Mouse (Mus musculus) forebrain, embryonic 13.5 days (tissue): ENCODE results near the gene Zfp282. TPM values are rescaled to one million over a fixed set of nuclear protein-coding genes. Genes with fewer than 3 reads are reported as not detected.

Source experiments
- ATAC-seq: fragments of 200-750 bp; cut with Nextera tagmentation; 2 replicates; pipeline ENCODE4 v1.8.0; 2017
- H3K27ac ChIP-seq: fragments of 300-500 bp; sonication (generic); 2 replicates; pipeline ENCODE4 v1.5.1; 2015; ENCODE audit warnings: inconsistent platforms, mild to moderate bottlenecking, moderate library complexity
- H3K27me3 ChIP-seq: fragments of 300-500 bp; sonication (generic); 2 replicates; pipeline ENCODE4 v1.6.1; 2015; ENCODE audit warnings: mild to moderate bottlenecking, inconsistent platforms
- H3K36me3 ChIP-seq: fragments of 300-500 bp; sonication (generic); 2 replicates; pipeline ENCODE4 v1.6.1; 2015; ENCODE audit warnings: mild to moderate bottlenecking, inconsistent platforms; ENCODE audit not compliant: poor library complexity, severe bottlenecking
- H3K4me1 ChIP-seq: fragments of 300-500 bp; sonication (generic); 2 replicates; pipeline ENCODE4 v1.6.1; 2015; ENCODE audit warnings: inconsistent platforms
- H3K4me2 ChIP-seq: fragments of 300-500 bp; sonication (generic); 2 replicates; pipeline ENCODE4 v1.6.1; 2015; ENCODE audit warnings: inconsistent platforms, mild to moderate bottlenecking, moderate library complexity
- H3K4me3 ChIP-seq: fragments of 300-500 bp; sonication (generic); 2 replicates; pipeline ENCODE4 v1.5.1; 2015; ENCODE audit warnings: mild to moderate bottlenecking, inconsistent platforms
- H3K9ac ChIP-seq: fragments of 300-500 bp; sonication (generic); 2 replicates; pipeline ENCODE4 v1.6.1; 2015; ENCODE audit warnings: mild to moderate bottlenecking, inconsistent platforms
- H3K9me3 ChIP-seq: fragments of 300-500 bp; sonication (generic); replicated peaks from 2 replicates; pipeline ENCODE4 v1.6.1; 2016; ENCODE audit warnings: inconsistent platforms
- WGBS: fragments of 180-500 bp; shearing (Covaris S2); methylation state at CpG from one replicate; pipeline ENCODE4 v1.1.7; 2015; 5-methylcytosine and 5-hydroxymethylcytosine counted together
- polyA plus RNA-seq: library from polyadenylated mRNA; unstranded; fragments of >200 nt; fragmentation: Nextera tagmentation; extraction: Ambion mirVana; gene quantifications from 2 replicates; pipeline ENCODE4 v1.2.1, GENCODE M21; 2015

Zfp282 gene
- 18.7 and 19.1 TPM in 2 replicates for polyA plus RNA-seq

DNA sequence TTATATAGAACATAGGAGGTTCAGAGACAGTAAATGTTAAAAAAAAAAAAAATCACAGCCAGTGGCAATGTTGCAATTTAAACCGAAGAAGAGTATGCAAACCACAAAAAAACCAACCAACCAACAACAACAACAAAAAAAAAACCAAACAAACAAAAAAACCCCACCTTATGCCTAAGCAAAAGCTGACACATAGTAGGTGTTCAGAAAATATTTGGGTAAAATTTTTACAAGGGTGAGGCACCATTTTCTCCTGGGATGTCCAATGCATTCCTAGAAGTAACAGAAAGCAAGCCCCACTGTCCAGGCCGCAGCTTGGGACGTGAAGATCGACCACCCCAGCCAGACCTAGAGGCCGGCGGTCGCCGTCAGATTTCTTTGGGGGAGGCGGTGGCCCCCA lies at the start of gene Zfp282:
Zfp282 (plus strand) TSS at position 147 of the 400 bp plus-strand sequence.
- no peaks in the 10 kb centered on the region for H3K9me3 ChIP-seq
- H3K4me2 ChIP-seq: peak within 1 kb of the TSS; percentile 90
- H3K9ac ChIP-seq: peak within 1 kb of the TSS; percentile 98
- peaks cover 20% of the 10 kb centered on the region for H3K4me1 ChIP-seq
- no peaks in the 10 kb centered on the region for H3K27me3 ChIP-seq
- H3K4me3 ChIP-seq: peak within 1 kb of the TSS; percentile 95
- 6% methylated on average over 9 of the region's 9 CpGs for WGBS
- peaks cover 23% of the 10 kb centered on the region for H3K36me3 ChIP-seq
- peak within 1 kb of the TSS; percentile 97 for H3K27ac ChIP-seq
- ATAC-seq: no peak

DNA sequence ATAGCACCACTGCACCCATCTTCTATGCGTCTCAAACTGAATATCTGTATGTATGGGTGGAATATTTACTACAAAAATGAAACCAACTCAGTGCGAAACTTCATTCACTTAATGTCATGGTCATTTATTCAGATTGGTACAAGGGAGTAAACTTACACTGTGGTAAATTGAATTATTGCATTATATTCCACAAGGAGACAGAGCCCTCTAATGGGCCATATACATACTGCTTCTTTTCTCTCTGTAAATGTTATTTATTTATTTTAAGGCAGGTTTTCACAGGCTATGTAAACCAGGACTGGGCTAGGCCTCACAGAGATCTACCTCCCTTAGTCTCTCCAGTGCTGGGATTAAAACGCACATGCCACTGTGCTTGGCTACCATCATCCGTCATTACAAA lies 49.5 kb upstream of the Zfp282 start:
- no peak for ATAC-seq
- Histone ChIP-seq H3K27ac (no peak overlapping the region), H3K9ac (no peak overlapping the region), H3K9me3 (no peaks in the 10 kb centered on the region), H3K4me3 (no peak overlapping the region), H3K4me1 (peaks cover 15% of the 10 kb centered on the region), H3K36me3 (peaks cover 39% of the 10 kb centered on the region), H3K4me2 (no peak overlapping the region), H3K27me3 (no peaks in the 10 kb centered on the region)
- WGBS: 93% methylated on average over 4 of the region's 4 CpGs

DNA sequence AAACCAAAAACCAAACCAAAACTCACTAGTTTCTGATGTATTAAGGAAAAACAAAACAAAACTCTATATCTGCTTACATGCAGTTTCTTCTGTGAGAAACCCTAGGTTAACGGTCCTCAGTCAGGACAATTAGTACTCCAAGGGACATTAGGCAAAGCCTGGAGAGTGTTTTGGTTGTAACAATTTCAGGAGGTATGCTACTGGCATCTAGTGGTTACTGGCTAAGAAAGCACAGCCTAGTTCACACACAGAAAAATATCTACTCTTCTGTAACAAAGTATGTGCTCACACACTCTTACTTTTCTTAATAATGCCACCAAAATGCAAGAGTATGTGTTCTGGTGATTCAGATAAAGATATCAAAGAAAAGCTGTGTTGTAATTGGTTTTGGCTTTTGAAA lies 48.1 kb upstream of the Zfp282 start:
- WGBS: 11% methylated on average over 1 of the region's 1 CpGs
- H3K4me3 ChIP-seq: peak overlapping the region; percentile 68
- no peak overlapping the region for H3K27ac ChIP-seq
- H3K36me3 ChIP-seq: peaks cover 25% of the 10 kb centered on the region
- H3K27me3 ChIP-seq: no peaks in the 10 kb centered on the region
- peak overlapping the region; percentile 53 for H3K4me2 ChIP-seq
- peaks cover 15% of the 10 kb centered on the region for H3K4me1 ChIP-seq
- no peak overlapping the region for H3K9ac ChIP-seq
- H3K9me3 ChIP-seq: no peaks in the 10 kb centered on the region
- no peak for ATAC-seq

DNA sequence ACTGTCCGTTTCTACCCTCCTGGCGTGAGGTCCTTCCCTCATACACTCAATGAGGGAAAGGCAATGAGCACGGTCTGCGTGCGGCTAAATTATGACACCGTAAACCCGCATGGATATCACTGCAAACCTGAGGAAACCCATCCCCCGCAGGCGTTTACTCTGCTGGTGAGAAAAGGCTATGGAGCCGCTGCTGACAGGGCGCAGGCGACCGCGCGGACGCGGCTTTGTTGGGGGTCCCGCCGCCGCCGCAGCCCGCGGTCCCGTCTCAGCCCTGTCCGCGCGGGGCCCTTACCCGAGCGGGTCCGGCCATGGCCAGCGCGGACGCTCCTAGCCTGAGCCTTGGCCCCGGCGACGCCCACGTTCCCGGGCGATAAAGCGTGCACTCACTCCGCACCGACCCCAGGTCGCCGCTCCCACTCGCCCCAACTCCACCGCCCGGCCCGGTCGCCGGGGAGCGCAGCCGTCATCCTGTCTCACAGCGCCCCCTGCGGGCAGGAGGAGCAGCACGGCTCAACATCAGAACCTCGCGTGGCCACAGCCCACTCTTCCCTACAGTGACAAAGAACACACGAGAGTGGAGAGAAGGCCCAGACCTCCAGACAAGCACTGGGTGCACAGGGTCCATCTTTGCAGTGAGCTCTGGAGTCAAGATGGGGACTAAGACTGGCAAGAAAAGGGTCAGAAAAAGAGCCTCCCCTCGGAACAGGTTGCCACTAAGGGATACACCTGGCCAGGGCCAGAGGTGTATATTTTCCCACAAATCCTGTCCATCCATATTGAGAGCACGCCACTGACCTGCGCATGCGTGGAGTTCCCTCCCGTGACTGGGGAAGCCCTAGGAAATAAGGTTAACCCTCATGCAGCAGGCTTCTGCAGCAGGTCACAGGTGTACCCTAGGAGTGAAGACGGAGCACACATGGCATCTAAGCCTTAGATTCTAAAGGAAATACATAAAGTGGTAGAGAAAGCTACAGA lies 46.6 kb upstream of the Zfp282 start, which contains the start of gene Zfp786:
Zfp786 (minus strand) TSS at position 764 of the 975 bp plus-strand sequence.
- WGBS: 2% methylated on average over 59 of the region's 64 CpGs
- no peaks in the 10 kb centered on the region for H3K27me3 ChIP-seq
- H3K36me3 ChIP-seq: peaks cover 11% of the 10 kb centered on the region
- peaks cover 15% of the 10 kb centered on the region for H3K4me1 ChIP-seq
- H3K27ac ChIP-seq: peak within 1 kb of the TSS; percentile 88
- H3K4me3 ChIP-seq: peak within 1 kb of the TSS; percentile 68
- peak within 1 kb of the TSS; percentile 53 for H3K4me2 ChIP-seq
- H3K9me3 ChIP-seq: no peaks in the 10 kb centered on the region
- peak; percentile 93 for ATAC-seq
- peak within 1 kb of the TSS; percentile 83 for H3K9ac ChIP-seq

DNA sequence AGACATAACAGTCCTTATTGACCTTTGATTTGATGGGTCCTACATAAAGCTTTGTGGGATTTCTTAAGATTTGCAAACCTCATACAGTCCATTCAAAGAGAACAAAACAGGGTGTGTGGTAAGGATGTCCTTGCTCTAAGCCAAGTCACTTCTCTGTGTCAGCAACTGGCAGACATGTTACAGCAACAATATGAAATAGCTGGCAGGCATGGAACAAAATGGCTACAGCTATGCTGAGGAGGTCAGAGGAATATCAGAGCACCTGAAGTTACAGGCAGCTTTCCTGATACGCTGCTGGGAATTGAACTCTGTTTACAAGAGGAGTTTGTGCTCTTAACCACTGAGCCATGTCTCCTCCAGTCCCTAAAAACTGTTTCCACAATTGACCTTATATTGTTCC lies 44.8 kb upstream of the Zfp282 start:
- no peaks in the 10 kb centered on the region for H3K36me3 ChIP-seq
- peaks cover 22% of the 10 kb centered on the region for H3K4me1 ChIP-seq
- no peak overlapping the region for H3K4me2 ChIP-seq
- no peak for ATAC-seq
- H3K27ac ChIP-seq: no peak overlapping the region
- no peak overlapping the region for H3K4me3 ChIP-seq
- H3K27me3 ChIP-seq: no peaks in the 10 kb centered on the region
- WGBS: 76% methylated on average over 1 of the region's 1 CpGs
- H3K9ac ChIP-seq: no peak overlapping the region
- no peaks in the 10 kb centered on the region for H3K9me3 ChIP-seq

DNA sequence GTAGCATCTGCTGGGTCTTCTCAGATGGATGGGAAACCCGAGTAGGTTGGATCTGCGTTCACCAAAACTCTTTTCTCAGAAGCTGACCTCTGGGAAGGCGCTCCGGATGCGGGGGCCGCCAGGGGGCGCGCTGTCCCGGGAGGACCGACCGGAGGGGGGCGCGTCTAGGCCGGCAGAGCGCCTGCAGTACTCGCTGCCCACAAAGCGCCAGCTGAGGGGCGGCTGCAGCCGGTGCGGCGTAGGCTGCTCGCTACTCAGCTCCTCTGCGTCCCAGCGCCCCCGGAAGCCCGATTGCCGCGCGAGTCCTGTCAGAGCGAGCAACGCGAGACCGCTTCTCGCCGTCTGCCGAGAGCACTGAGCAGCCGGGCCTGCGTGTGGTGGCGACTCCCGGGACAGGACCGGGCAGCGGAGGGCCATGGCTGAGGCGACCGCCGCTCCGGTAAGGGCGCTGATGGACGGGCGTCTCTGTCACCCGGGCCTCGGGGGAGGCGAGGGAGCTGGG lies 41.5 kb upstream of the Zfp282 start, which contains the start of gene Zfp398:
Zfp398 (plus strand) TSS at position 180 of the 502 bp plus-strand sequence.
- Histone ChIP-seq H3K9ac (peak within 1 kb of the TSS; percentile 96), H3K27me3 (no peaks in the 10 kb centered on the region), H3K4me2 (peak within 1 kb of the TSS; percentile 78), H3K9me3 (no peaks in the 10 kb centered on the region), H3K36me3 (0 out of 2 replicates have a peak, but pooled peaks cover 7% of the 10 kb centered on the region), H3K4me1 (peaks cover 19% of the 10 kb centered on the region), H3K4me3 (peak within 1 kb of the TSS; percentile 94), H3K27ac (peak within 1 kb of the TSS; percentile 97)
- WGBS: under 1% methylated on average over 45 of the region's 52 CpGs
- peak; percentile 96 for ATAC-seq

DNA sequence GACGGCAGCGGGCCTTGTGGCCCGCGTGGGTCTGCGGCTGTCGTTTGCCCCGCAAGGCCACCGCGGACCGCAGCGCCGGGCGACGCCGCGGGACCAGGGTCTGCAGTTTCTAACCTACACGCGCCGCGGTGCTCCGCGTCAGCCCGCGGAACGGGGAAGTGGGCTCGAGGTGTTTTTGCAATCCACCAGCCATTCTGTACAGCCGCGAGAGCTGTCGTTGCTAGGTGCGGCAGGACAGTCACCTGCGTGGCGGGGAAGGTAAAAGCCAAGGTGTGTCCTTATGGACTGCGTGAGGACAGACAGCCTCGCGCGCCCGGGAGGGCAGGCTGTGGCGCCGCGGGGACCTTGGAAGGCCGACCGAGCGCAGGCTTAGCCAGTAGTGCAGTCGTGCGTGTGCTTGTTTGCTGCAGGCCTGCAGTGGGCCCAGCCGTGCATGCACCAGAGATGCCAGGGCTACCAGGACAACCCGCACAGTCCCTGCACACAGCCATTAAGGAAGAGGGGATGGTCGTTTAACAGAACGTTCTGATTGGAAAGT lies 41.0 kb upstream of the Zfp282 start:
- no peaks in the 10 kb centered on the region for H3K27me3 ChIP-seq
- no peaks in the 10 kb centered on the region for H3K9me3 ChIP-seq
- H3K27ac ChIP-seq: peak overlapping the region; percentile 97
- H3K4me3 ChIP-seq: peak overlapping the region; percentile 94
- under 1% methylated on average over 42 of the region's 49 CpGs for WGBS
- H3K4me1 ChIP-seq: peaks cover 15% of the 10 kb centered on the region; the same call in 1 of the 2 replicates
- H3K9ac ChIP-seq: peak overlapping the region; percentile 96
- peak; percentile 83 for ATAC-seq
- 0 out of 2 replicates have a peak, but pooled peaks cover 7% of the 10 kb centered on the region for H3K36me3 ChIP-seq
- H3K4me2 ChIP-seq: peak overlapping the region; percentile 78

DNA sequence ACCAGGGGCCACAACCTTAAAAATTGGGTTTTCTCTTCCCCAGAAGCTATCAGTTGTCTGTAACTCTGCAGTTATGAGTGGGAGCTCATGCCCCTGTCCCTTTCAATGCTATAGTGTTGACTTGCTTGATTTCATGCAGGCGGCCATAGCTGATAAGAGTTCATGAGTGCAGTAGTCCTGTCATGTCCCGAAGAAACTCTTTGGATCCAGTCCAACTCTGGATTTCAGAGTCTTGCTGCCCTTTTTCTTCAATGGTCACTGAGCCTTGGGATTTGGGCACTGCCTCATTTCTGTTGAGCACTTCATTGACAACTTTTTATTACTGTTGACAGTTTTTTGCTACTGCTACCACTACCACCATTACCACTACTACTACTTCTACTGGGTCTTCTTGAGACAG lies 39.4 kb upstream of the Zfp282 start:
- Histone ChIP-seq H3K27me3 (no peaks in the 10 kb centered on the region), H3K36me3 (peaks cover 11% of the 10 kb centered on the region; the same call in 1 of the 2 replicates), H3K27ac (no peak overlapping the region), H3K4me1 (peaks cover 15% of the 10 kb centered on the region; the same call in 1 of the 2 replicates), H3K4me3 (no peak overlapping the region), H3K9ac (no peak overlapping the region), H3K4me2 (no peak overlapping the region), H3K9me3 (no peaks in the 10 kb centered on the region)
- ATAC-seq: no peak
- 91% methylated on average over 2 of the region's 2 CpGs for WGBS

DNA sequence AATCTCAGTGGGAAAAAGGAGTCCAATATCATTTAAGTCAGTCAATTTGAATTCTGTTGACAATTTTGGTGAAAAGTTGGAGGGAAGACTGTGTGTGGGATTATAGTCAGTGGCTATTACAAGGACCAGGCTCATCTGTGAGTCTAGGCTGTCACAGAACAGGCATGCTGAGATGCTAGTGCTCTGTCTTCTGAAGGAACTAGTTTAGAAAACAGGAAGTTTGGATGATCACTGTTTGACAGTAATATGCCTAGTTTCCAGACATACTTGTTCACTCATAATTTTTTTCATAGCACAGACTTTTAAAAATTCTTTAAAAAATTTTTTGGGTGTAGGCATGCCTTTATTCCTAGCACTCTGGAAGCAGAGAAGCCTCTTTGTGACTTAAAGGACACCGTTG lies 35.9 kb upstream of the Zfp282 start:
- no peak overlapping the region for H3K4me2 ChIP-seq
- no peaks in the 10 kb centered on the region for H3K9me3 ChIP-seq
- H3K4me1 ChIP-seq: peaks cover 15% of the 10 kb centered on the region; the same call in 1 of the 2 replicates
- H3K9ac ChIP-seq: no peak overlapping the region
- H3K27me3 ChIP-seq: no peaks in the 10 kb centered on the region
- 96% methylated on average over 1 of the region's 1 CpGs for WGBS
- H3K4me3 ChIP-seq: no peak overlapping the region
- no peak overlapping the region for H3K27ac ChIP-seq
- peaks cover 16% of the 10 kb centered on the region; the same call in 1 of the 2 replicates for H3K36me3 ChIP-seq
- ATAC-seq: no peak

DNA sequence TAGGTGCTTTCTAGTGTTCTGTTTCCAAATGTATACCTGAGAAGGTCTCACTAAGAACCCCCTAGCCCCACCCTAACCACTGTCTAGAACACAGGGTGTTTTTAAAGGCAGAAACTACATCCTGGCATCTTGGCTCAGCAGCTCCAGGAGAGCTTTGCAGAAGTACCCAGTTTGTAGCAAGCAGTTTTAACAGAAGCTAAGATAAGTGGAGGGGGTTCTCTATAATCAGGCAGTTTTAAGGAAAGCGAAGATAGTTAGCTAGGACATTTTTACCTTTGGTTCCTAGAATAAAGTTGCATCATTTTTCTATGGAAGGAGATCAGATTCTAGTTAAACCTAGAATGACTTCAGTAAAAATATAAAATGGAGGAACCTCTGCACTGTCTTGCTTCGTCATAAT lies 35.2 kb upstream of the Zfp282 start:
- WGBS: 96% methylated on average over 2 of the region's 2 CpGs
- ATAC-seq: no peak

DNA sequence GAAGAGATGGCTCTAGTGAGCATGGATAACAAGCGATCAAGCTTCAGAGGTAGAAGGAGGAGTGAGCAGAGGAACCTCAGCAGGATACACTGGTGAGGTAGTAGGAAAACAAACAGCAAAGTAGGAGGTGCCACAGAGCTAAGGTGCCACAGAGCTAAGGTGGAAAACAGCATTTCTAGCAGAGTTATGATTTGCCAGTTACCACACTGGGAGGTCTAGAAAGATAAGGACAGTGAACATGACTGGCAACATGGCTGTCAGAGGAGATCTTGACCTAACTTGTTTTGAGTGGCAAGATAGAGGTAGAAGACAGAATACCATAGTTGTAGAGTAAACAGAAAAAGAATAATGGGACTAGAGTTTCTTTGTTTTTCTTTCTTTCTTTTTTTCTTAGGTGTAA lies 34.7 kb upstream of the Zfp282 start:
- Histone ChIP-seq H3K36me3 (peaks cover 23% of the 10 kb centered on the region), H3K4me1 (peaks cover 6% of the 10 kb centered on the region; the same call in 1 of the 2 replicates), H3K4me3 (no peak overlapping the region), H3K9me3 (no peaks in the 10 kb centered on the region), H3K4me2 (no peak overlapping the region), H3K9ac (no peak overlapping the region), H3K27ac (no peak overlapping the region), H3K27me3 (no peaks in the 10 kb centered on the region)
- no peak for ATAC-seq
- WGBS: 86% methylated on average over 1 of the region's 1 CpGs

More for the DNA sequence above, 35.2 kb upstream of the Zfp282 start:
- Histone ChIP-seq H3K27me3 (no peaks in the 10 kb centered on the region), H3K9me3 (no peaks in the 10 kb centered on the region), H3K27ac (no peak overlapping the region), H3K4me3 (no peak overlapping the region), H3K9ac (no peak overlapping the region), H3K4me1 (peaks cover 11% of the 10 kb centered on the region; the same call in 1 of the 2 replicates), H3K36me3 (peaks cover 21% of the 10 kb centered on the region), H3K4me2 (no peak overlapping the region)

DNA sequence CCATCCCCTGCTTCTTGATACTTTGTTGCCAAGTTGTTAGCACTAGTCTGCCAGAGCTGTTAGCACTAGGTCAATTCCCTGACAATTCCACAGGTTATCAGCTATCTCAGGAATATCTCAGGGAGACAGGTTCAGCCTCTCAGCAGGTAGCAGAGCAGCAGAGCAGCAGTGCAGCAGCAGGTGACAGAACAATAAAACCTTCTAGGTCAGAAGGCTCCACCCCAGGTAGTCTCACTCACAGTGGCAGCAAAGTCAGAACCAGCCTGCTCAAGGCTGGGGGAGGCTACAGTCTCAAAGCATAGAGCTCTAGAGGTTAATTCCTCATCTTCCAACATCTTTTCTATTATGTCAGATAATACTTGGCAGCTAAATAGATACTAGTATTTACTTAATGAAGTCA lies 31.2 kb upstream of the Zfp282 start:
- Histone ChIP-seq H3K9me3 (no peaks in the 10 kb centered on the region), H3K9ac (no peak overlapping the region), H3K4me3 (no peak overlapping the region), H3K4me2 (no peak overlapping the region), H3K4me1 (no peaks in the 10 kb centered on the region), H3K36me3 (peaks cover 17% of the 10 kb centered on the region), H3K27ac (no peak overlapping the region), H3K27me3 (no peaks in the 10 kb centered on the region)
- no peak for ATAC-seq
